Mouse (Mus musculus) stomach, postnatal 0 days (tissue): ENCODE data around the gene Tsc1. TPM values are rescaled to one million over a fixed set of nuclear protein-coding genes. Genes with fewer than 3 reads are reported as not detected.

Source experiments
- ATAC-seq: fragments of 200-750 bp; cut with Nextera tagmentation; 2 replicates; pipeline ENCODE4 v1.8.0; 2017; ENCODE audit not compliant: low FRiP score, low TSS enrichment
- DNase-seq: peaks from one replicate; pipeline ENCODE4 v3.0.0-alpha.2; 2016; ENCODE audit warnings: low spot score
- H3K27ac ChIP-seq: fragments of 300-500 bp; sonication (generic); replicated peaks from 2 replicates; pipeline ENCODE4 v1.5.1; 2014; ENCODE audit warnings: mild to moderate bottlenecking, control low read depth
- H3K27me3 ChIP-seq: fragments of 300-500 bp; sonication (generic); 2 replicates; pipeline ENCODE4 v1.6.1; 2014; ENCODE audit warnings: low read length; ENCODE audit not compliant: control insufficient read depth, insufficient read depth
- H3K36me3 ChIP-seq: fragments of 300-500 bp; sonication (generic); 2 replicates; pipeline ENCODE4 v1.6.1; 2014; ENCODE audit warnings: low read length, mixed read lengths; ENCODE audit not compliant: control insufficient read depth, insufficient read depth
- H3K4me1 ChIP-seq: fragments of 300-500 bp; sonication (generic); replicated peaks from 2 replicates; pipeline ENCODE4 v1.6.1; 2014; ENCODE audit warnings: antibody characterized with exemption; ENCODE audit not compliant: control insufficient read depth, insufficient read depth
- H3K4me2 ChIP-seq: fragments of 300-500 bp; sonication (generic); replicated peaks from 2 replicates; pipeline ENCODE4 v1.6.1; 2014; ENCODE audit warnings: low read depth, mild to moderate bottlenecking, control low read depth, moderate library complexity
- H3K4me3 ChIP-seq: fragments of 300-500 bp; sonication (generic); 2 replicates; pipeline ENCODE4 v1.5.1; 2014; ENCODE audit warnings: low read depth, low read length, control low read depth
- H3K9ac ChIP-seq: fragments of 300-500 bp; sonication (generic); 2 replicates; pipeline ENCODE4 v1.6.1; 2014; ENCODE audit warnings: mild to moderate bottlenecking, low read length, control low read depth, mixed read lengths
- H3K9me3 ChIP-seq: fragments of 300-500 bp; sonication (generic); 2 replicates; pipeline ENCODE4 v1.6.1; 2016; ENCODE audit warnings: low read length; ENCODE audit not compliant: control insufficient read depth
- CTCF ChIP-seq: IDR thresholded peaks from 2 replicates; pipeline ENCODE4 v1.5.1; 2016; ENCODE audit warnings: antibody characterized with exemption, low read depth, mild to moderate bottlenecking, moderate library complexity
- EP300 ChIP-seq: optimal IDR thresholded peaks from 2 replicates; pipeline ENCODE3; 2016; ENCODE audit warnings: antibody characterized with exemption
- WGBS: fragments of 180-500 bp; shearing (Covaris S2); extraction: QIAGEN DNeasy Blood & Tissue Kit; methylation state at CpG from one replicate; pipeline ENCODE4 v1.1.7; 2014; 5-methylcytosine and 5-hydroxymethylcytosine counted together
- microRNA-seq: library from miRNA; unstranded; fragments of <30 nt; microRNA quantifications from one replicate; pipeline ENCODE4, GENCODE M21; 2016
- polyA plus RNA-seq: library from polyadenylated mRNA; unstranded; fragments of >200 nt; fragmentation: Nextera tagmentation; extraction: Ambion mirVana; gene quantifications from 2 replicates; pipeline ENCODE4 v1.2.1, GENCODE M21; 2015

Tsc1 gene
- polyA plus RNA-seq, 1 experiment from 2014 or later: 4.9 TPM

DNA sequence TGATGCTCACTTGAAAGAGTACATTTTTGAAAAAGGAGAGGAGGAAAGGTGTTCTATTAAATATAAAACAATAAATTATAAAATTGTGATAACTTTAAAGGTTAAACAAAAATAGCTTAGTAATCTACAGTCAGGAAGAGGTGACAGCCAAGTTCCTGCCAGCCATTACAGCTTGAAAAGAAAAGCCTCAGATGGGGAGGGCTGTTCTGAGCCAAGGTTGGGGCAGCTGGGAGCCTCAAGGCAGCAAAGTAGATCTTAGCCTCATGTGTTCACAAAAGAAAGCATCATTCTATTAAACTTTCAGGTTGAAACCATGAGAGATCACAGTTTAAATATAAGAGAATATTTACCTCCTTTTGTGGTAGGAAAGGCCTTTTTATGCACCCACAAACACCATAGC is 89.6 kb downstream of the Tsc1 start:
- Histone ChIP-seq H3K4me3 (no peak overlapping the region), H3K27me3 (no peaks in the 10 kb centered on the region), H3K36me3 (no peaks in the 10 kb centered on the region), H3K9ac (no peak overlapping the region), H3K4me1 (no peaks in the 10 kb centered on the region), H3K27ac (no peak overlapping the region), H3K4me2 (no peak overlapping the region), H3K9me3 (no peaks in the 10 kb centered on the region)
- no peak for DNase-seq
- ATAC-seq: no peak
- TF ChIP-seq EP300: no peak
- no peak for TF ChIP-seq CTCF

DNA sequence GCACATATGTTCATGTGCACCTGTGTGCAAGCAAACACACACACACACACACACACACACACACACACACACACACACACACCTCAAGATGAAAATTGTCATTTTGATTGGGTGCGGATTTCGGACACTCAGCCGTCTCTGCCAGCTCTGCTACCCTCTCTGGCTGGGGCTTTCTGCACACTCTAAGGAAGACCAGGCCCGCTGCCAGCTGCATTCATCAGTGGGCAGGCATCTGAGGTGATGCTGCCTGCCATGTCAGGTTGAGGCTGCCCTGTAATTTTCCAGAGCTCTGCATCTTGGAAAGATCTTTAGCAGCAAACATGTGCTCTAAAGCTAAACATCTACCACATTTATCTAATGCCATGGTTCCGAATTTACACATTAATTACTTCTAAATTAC is 96.1 kb downstream of the Tsc1 start:
- Histone ChIP-seq H3K27me3 (no peaks in the 10 kb centered on the region), H3K9me3 (no peaks in the 10 kb centered on the region), H3K4me1 (no peaks in the 10 kb centered on the region), H3K9ac (no peak overlapping the region), H3K36me3 (no peaks in the 10 kb centered on the region), H3K4me2 (no peak overlapping the region), H3K27ac (no peak overlapping the region), H3K4me3 (no peak overlapping the region)
- TF ChIP-seq CTCF (no peak), EP300 (no peak)
- 79% methylated on average over 5 of the region's 5 CpGs for WGBS
- ATAC-seq: no peak
- DNase-seq: no peak

DNA sequence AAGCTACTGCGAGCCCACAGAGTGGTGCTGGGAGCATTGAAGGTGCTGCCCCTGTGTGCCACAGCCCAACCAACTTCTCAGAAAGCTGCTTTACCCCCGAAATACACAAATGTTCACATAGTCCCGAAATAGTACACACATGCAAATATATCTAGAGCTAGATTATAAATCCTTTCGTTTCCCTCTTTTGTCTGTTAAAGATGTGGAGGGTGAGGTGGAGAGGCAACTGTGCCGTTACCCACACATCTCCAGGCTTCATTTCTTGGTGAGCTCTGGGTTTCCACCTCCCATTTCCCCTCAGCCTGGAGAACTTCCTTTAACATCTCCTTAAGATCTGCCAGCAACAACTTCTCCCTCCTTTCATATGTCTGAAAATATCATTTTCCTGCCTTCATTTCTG is 99.1 kb downstream of the Tsc1 start:
- ATAC-seq (no peak), DNase-seq (no peak)
- H3K27me3 ChIP-seq: no peaks in the 10 kb centered on the region
- no peak overlapping the region for H3K4me3 ChIP-seq
- H3K27ac ChIP-seq: no peak overlapping the region
- no peaks in the 10 kb centered on the region for H3K36me3 ChIP-seq
- H3K4me1 ChIP-seq: no peaks in the 10 kb centered on the region
- H3K9me3 ChIP-seq: no peaks in the 10 kb centered on the region
- TF ChIP-seq EP300 (no peak), CTCF (no peak)
- no peak overlapping the region for H3K9ac ChIP-seq
- no peak overlapping the region for H3K4me2 ChIP-seq
- 80% methylated on average over 5 of the region's 5 CpGs for WGBS

Small RNA genes lying within 50 kb of the gene (microRNA-seq; reads per million reads assigned to microRNA genes)
- gene Gm22824 (not detected), gene Mir3088 (not detected)

Other genes starting within 250 kb of the Tsc1 start
- gene Ppp1r26, start 194.4 kb upstream of the Tsc1 start, polyA plus RNA-seq: 1.1 TPM in 2 replicates
- 0.63 and 1.2 TPM in 2 replicates for gene 1700007K13Rik, start 174.9 kb upstream of the Tsc1 start, polyA plus RNA-seq
- gene Mrps2, start 173.2 kb upstream of the Tsc1 start, polyA plus RNA-seq: 25.3 and 28.3 TPM in 2 replicates
- gene Gbgt1, start 144.3 kb upstream of the Tsc1 start, polyA plus RNA-seq: 1.2 and 1.3 TPM in 2 replicates
- gene Gm10134, start 135.1 kb upstream of the Tsc1 start, polyA plus RNA-seq: 5.5 and 6.2 TPM in 2 replicates
- 23.9 and 26.8 TPM in 2 replicates for gene Ralgds, start 128.1 kb upstream of the Tsc1 start, polyA plus RNA-seq
- 2.0 and 3.3 TPM in 2 replicates for gene Cel, start 77.8 kb upstream of the Tsc1 start, polyA plus RNA-seq
- gene Gtf3c5, start 57.5 kb upstream of the Tsc1 start, polyA plus RNA-seq: 13.1 and 14.0 TPM in 2 replicates
- 0.07 and 0.40 TPM in 2 replicates for gene Gfi1b, start 19.2 kb upstream of the Tsc1 start, polyA plus RNA-seq
- gene Spaca9, start 58.5 kb downstream of the Tsc1 start, polyA plus RNA-seq: 0.57 and 0.69 TPM in 2 replicates
- 0.29 and 0.40 TPM in 2 replicates for gene Ak8, start 58.9 kb downstream of the Tsc1 start, polyA plus RNA-seq
- 3.3 and 3.9 TPM in 2 replicates for gene Gtf3c4, start 199.1 kb downstream of the Tsc1 start, polyA plus RNA-seq
- gene Ddx31, start 199.2 kb downstream of the Tsc1 start, polyA plus RNA-seq: 5.1 and 5.8 TPM in 2 replicates